Mouse (Mus musculus): Measurements from ENCODE around the gene Ascl2. TPM values are rescaled to one million over a fixed set of nuclear protein-coding genes. Genes with fewer than 3 reads are reported as not detected.
A peak's percentile ranks its signal among the peaks of the same experiment; 100 is the strongest.

The Ascl2 gene
- polyA plus RNA-seq, 1 experiment from 2014 or later: 0.32 TPM

DNA sequence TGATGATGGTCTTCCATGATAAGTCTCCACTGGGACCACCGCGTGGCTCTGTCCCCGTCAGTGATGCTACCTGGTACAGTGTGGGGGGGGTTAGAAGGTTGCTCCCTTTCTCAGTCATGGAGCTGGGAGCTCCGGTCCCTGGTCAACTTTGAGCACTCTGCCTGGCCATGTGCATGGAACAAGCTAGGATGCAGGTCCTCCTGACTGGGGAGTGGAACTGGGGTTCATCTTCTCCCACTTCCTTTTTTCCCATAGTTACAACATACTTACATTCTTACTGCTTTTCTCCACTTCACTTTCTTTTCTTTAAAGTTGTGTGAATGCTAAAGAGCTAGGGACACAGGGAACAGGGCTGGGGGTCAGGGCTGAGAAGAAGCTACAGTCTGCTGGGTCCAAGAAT, 16.1 kb upstream of the Ascl2 start:
- Histone ChIP-seq H3K4me2 (ENCODE audit: low read length) (no peak overlapping the region), H3K9me3 (replicated peaks; ENCODE audit: control insufficient read depth, low read length) (no peaks in the 10 kb centered on the region), H3K36me3 (ENCODE audit: control insufficient read depth, insufficient read depth, low read length) (no peaks in the 10 kb centered on the region), H3K4me1 (ENCODE audit: control insufficient read depth, insufficient read depth, low read length) (no peaks in the 10 kb centered on the region), H3K4me3 (ENCODE audit: low read depth, low read length) (no peak overlapping the region), H3K27ac (ENCODE audit: low read depth, low read length) (no peak overlapping the region), H3K9ac (ENCODE audit: low read length) (no peak overlapping the region), H3K27me3 (replicated peaks; ENCODE audit: control insufficient read depth, insufficient read depth, low read length) (no peaks in the 10 kb centered on the region)
- ATAC-seq: no peak
- no peak for DNase-seq (ENCODE audit: low spot score)
- 96% methylated on average over 4 of the region's 4 CpGs for WGBS

DNA sequence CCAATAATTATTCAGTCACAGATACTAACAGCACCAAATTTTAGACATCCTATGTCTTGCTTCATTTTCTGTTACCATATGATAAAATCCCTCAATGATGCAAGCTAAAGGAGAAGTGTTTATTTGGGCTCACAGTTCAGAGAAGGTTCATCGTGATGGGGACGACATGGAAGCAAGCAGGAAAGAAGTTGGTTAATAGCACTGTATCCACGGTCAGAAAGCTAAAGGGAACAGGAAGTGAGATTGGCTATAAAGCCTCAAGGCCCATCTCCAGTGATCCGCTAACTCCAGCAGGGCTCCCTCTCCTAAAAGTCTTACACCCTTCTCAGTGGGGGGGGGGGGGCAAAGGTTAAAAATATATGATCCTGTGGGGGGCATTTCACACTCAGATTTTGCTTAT, 12.8 kb upstream of the Ascl2 start:
- H3K4me2 ChIP-seq (ENCODE audit: low read length): no peak overlapping the region
- DNase-seq (ENCODE audit: low spot score): no peak
- no peak overlapping the region for H3K4me3 ChIP-seq (ENCODE audit: low read depth, low read length)
- no peaks in the 10 kb centered on the region for H3K4me1 ChIP-seq (ENCODE audit: control insufficient read depth, insufficient read depth, low read length)
- H3K36me3 ChIP-seq (ENCODE audit: control insufficient read depth, insufficient read depth, low read length): no peaks in the 10 kb centered on the region
- no peak for ATAC-seq
- no peak overlapping the region for H3K9ac ChIP-seq (ENCODE audit: low read length)
- 82% methylated on average over 4 of the region's 4 CpGs for WGBS
- no peaks in the 10 kb centered on the region for H3K9me3 ChIP-seq (replicated peaks; ENCODE audit: control insufficient read depth, low read length)
- H3K27ac ChIP-seq (ENCODE audit: low read depth, low read length): no peak overlapping the region
- H3K27me3 ChIP-seq (replicated peaks; ENCODE audit: control insufficient read depth, insufficient read depth, low read length): no peaks in the 10 kb centered on the region

DNA sequence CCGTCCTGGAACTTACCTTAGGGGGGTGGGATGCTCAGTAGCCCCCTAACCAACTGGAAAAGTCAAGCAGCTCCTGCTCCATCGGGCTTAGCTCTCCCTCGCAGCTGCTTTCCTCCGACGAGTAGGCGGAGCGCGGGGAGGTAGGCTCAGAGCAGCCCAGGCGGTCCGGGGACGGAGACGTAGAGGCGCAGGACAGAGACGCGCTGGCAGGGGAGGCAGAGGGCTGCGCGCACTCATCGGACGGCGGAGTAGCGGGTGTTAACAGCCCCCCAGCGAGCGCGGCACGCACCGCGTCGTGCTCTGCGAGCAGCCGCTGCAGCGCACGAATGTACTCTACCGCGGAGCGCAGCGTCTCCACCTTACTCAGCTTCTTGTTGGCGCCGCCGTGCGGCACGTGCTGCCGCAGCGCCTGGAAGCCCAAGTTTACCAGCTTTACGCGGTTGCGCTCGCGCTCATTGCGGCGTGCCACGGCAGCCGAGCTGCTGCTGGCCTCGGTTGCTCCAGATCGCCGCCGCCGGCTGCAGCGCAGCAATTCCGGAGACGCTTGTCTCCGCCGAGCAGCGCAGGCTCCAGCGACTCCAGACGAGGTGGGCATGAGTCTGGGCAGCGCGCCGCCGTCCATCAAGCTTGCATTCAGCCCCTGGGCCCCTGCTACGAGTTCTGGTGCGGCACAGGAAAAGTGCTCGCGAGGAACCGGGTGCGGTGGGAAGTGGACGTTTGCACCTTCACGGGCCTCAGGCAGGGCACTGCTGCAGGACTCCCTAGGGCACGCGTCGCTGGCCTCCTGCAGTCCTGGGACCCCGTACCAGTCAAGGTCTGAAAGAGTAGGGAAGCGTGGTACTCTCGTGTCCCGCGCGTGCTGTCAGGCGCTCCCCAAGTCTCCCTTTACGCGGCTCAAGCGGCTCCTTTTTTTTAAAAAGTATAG, 918 bp downstream of the Ascl2 start:
- no peaks in the 10 kb centered on the region for H3K9me3 ChIP-seq (replicated peaks; ENCODE audit: control insufficient read depth, low read length)
- ATAC-seq (peak; percentile 86), DNase-seq (ENCODE audit: low spot score) (peak; percentile 91)
- H3K9ac ChIP-seq (ENCODE audit: low read length): peak overlapping the region; percentile 35
- peaks cover 57% of the 10 kb centered on the region for H3K27me3 ChIP-seq (replicated peaks; ENCODE audit: control insufficient read depth, insufficient read depth, low read length)
- peak overlapping the region; percentile 79 for H3K4me2 ChIP-seq (ENCODE audit: low read length)
- peaks cover 7% of the 10 kb centered on the region for H3K4me1 ChIP-seq (ENCODE audit: control insufficient read depth, insufficient read depth, low read length)
- under 1% methylated on average over 86 of the region's 90 CpGs for WGBS
- peak overlapping the region; percentile 40 for H3K4me3 ChIP-seq (ENCODE audit: low read depth, low read length)
- no peaks in the 10 kb centered on the region for H3K36me3 ChIP-seq (ENCODE audit: control insufficient read depth, insufficient read depth, low read length)
- no peak overlapping the region for H3K27ac ChIP-seq (ENCODE audit: low read depth, low read length)

DNA sequence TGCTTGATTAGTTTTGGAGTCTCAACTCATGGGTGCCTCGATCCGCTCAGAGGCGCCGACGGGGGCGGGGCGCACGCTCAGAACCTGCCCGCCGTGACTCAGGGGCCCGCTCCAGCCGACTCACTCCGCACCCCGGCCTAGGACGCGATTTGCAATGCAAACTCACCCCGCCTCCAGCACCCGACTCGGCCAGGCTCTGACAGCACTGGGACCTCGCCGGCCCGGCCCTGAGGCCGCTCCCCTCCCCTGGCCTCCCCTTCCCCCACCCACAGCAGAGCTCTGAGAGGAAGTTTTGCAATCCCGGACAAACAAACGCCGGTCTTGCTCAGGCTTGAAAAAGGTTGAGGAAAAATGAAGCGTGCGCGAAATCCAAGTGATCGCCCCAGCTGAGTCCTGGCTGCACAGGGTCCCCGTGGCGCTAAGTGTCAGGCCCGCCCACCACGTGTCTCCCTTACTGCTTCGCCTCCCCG, 1.6 kb downstream of the Ascl2 start:
- Histone ChIP-seq H3K27ac (ENCODE audit: low read depth, low read length) (no peak overlapping the region), H3K36me3 (ENCODE audit: control insufficient read depth, insufficient read depth, low read length) (no peaks in the 10 kb centered on the region), H3K4me1 (ENCODE audit: control insufficient read depth, insufficient read depth, low read length) (peaks cover 7% of the 10 kb centered on the region), H3K4me2 (ENCODE audit: low read length) (peak overlapping the region; percentile 79), H3K4me3 (ENCODE audit: low read depth, low read length) (peak overlapping the region; percentile 40), H3K9ac (ENCODE audit: low read length) (peak overlapping the region; percentile 35; the same call in 1 of the 2 replicates), H3K27me3 (replicated peaks; ENCODE audit: control insufficient read depth, insufficient read depth, low read length) (peaks cover 57% of the 10 kb centered on the region), H3K9me3 (replicated peaks; ENCODE audit: control insufficient read depth, low read length) (no peaks in the 10 kb centered on the region)
- WGBS: under 1% methylated on average over 36 of the region's 36 CpGs
- DNase-seq (ENCODE audit: low spot score) (peak; percentile 13), ATAC-seq (peak; percentile 43)

DNA sequence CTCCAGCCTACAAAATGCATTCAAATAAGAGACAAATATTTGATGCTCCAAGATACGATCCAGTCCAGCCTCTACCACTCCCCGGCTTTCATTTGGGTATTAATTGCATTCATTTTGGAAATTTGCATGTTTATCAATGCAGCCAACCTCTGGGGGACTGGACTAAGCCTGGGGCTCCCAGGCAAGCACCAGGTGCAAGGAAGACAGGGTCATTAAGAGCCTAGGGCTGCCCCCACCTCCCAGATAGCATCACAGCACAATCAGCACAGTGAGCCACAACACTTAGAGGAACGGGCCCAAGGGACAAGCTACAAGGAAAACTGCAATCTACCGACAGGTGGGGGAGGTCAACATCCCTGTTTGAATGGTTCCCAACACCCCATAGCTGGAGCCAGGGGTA, 9.3 kb downstream of the Ascl2 start:
- H3K36me3 ChIP-seq (ENCODE audit: control insufficient read depth, insufficient read depth, low read length): no peaks in the 10 kb centered on the region
- no peak overlapping the region for H3K27ac ChIP-seq (ENCODE audit: low read depth, low read length)
- 75% methylated on average over 4 of the region's 4 CpGs for WGBS
- DNase-seq (ENCODE audit: low spot score): no peak
- H3K4me1 ChIP-seq (ENCODE audit: control insufficient read depth, insufficient read depth, low read length): no peaks in the 10 kb centered on the region
- H3K4me3 ChIP-seq (ENCODE audit: low read depth, low read length): no peak overlapping the region
- H3K9ac ChIP-seq (ENCODE audit: low read length): no peak overlapping the region
- no peak overlapping the region for H3K4me2 ChIP-seq (ENCODE audit: low read length)
- H3K27me3 ChIP-seq (replicated peaks; ENCODE audit: control insufficient read depth, insufficient read depth, low read length): no peaks in the 10 kb centered on the region
- ATAC-seq: no peak
- H3K9me3 ChIP-seq (replicated peaks; ENCODE audit: control insufficient read depth, low read length): no peaks in the 10 kb centered on the region

DNA sequence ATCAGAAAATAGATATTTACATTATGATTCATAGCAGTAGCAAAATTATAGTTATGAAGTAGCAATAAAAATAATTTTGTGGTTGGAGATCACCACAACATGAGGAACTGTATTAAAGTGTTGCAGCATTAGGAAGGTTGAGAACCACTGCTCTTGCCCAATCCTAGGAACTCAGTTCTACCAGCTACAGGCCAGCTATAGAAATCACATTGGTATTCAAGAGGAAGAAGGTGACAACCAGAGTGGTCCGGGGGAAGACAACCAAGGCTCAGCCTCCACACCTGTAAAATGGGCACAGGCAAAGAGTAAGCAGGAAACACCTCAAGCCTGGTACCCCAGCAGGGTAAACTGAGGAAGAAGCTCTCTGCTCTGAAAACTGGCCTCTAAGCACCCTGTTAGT, 10.2 kb downstream of the Ascl2 start:
- Histone ChIP-seq H3K27ac (ENCODE audit: low read depth, low read length) (no peak overlapping the region), H3K4me2 (ENCODE audit: low read length) (no peak overlapping the region), H3K9ac (ENCODE audit: low read length) (no peak overlapping the region), H3K36me3 (ENCODE audit: control insufficient read depth, insufficient read depth, low read length) (no peaks in the 10 kb centered on the region), H3K9me3 (replicated peaks; ENCODE audit: control insufficient read depth, low read length) (no peaks in the 10 kb centered on the region), H3K4me1 (ENCODE audit: control insufficient read depth, insufficient read depth, low read length) (no peaks in the 10 kb centered on the region), H3K27me3 (replicated peaks; ENCODE audit: control insufficient read depth, insufficient read depth, low read length) (no peaks in the 10 kb centered on the region), H3K4me3 (ENCODE audit: low read depth, low read length) (no peak overlapping the region)
- WGBS: 100% methylated on average over 1 of the region's 1 CpGs
- ATAC-seq (no peak), DNase-seq (ENCODE audit: low spot score) (no peak)

DNA sequence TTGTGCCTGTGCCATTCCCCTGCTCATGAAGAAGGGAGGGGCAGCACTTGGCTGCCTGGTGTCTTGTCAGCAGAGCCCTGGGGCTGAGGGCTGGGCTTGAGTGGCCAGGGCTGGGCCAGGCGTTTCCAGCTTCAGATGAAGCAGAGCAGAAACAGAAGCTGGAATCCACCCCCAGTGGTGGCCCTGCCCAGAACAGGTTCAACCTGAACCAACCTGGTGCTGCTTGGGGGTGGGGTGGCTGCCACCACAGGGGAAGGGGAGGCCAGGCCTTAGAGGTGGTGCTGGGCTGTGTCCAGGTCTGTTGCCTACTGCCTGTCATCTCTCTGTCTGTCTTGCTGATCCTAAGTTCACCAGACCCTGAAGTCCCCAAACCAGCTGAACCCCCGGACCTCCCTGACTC, 13.0 kb downstream of the Ascl2 start:
- DNase-seq (ENCODE audit: low spot score): no peak
- Histone ChIP-seq H3K4me1 (ENCODE audit: control insufficient read depth, insufficient read depth, low read length) (no peaks in the 10 kb centered on the region), H3K27ac (ENCODE audit: low read depth, low read length) (no peak overlapping the region), H3K27me3 (replicated peaks; ENCODE audit: control insufficient read depth, insufficient read depth, low read length) (no peaks in the 10 kb centered on the region), H3K4me3 (ENCODE audit: low read depth, low read length) (no peak overlapping the region), H3K9me3 (replicated peaks; ENCODE audit: control insufficient read depth, low read length) (no peaks in the 10 kb centered on the region), H3K9ac (ENCODE audit: low read length) (no peak overlapping the region), H3K36me3 (ENCODE audit: control insufficient read depth, insufficient read depth, low read length) (no peaks in the 10 kb centered on the region), H3K4me2 (ENCODE audit: low read length) (no peak overlapping the region)
- ATAC-seq: no peak
- WGBS: 85% methylated on average over 2 of the region's 2 CpGs

DNA sequence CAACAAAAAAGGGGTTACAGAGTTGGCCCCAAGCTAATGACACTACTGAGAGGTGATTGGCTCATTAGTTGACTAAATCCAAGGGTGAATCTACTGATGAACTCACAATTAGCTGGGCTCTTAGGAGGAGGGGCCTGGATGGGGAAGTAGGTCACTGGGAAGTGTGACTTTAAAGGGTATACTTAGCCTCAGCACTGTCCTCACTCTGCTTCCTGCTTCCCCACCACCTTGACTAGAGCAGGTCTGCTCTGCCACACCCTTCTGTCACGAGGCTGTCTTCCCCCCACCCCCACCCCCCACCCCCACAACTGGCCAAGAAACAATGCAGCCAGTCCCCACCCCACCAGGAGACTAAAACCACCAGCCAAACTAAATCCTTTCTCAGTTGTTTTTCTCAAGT, 19.5 kb downstream of the Ascl2 start:
- no peaks in the 10 kb centered on the region for H3K4me1 ChIP-seq (ENCODE audit: control insufficient read depth, insufficient read depth, low read length)
- H3K4me3 ChIP-seq (ENCODE audit: low read depth, low read length): no peak overlapping the region
- no peak for DNase-seq (ENCODE audit: low spot score)
- no peak overlapping the region for H3K9ac ChIP-seq (ENCODE audit: low read length)
- H3K36me3 ChIP-seq (ENCODE audit: control insufficient read depth, insufficient read depth, low read length): no peaks in the 10 kb centered on the region
- H3K27me3 ChIP-seq (replicated peaks; ENCODE audit: control insufficient read depth, insufficient read depth, low read length): no peaks in the 10 kb centered on the region
- no peak for ATAC-seq
- no peak overlapping the region for H3K4me2 ChIP-seq (ENCODE audit: low read length)
- no peak overlapping the region for H3K27ac ChIP-seq (ENCODE audit: low read depth, low read length)
- H3K9me3 ChIP-seq (replicated peaks; ENCODE audit: control insufficient read depth, low read length): no peaks in the 10 kb centered on the region
- 0% methylated on average over 1 of the region's 1 CpGs for WGBS

DNA sequence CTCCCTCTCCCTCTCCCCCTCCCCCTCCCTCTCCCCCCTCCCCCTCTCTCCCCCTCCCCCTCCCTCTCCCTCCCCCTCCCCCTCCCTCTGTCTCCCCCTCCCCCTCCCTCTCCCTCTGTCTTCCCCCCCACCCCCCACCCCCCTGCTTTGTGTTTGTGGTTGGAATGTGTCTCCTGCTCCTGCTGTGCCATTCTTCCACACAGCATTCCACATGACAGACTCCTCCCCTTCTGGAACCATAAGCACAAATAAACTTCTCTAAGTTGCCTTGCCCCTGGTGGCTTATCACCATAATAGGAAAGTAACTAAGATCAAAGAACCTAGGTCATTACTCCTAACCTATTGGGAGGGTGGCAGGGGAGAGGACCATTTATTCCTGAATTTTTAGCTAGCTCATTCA, 31.4 kb downstream of the Ascl2 start:
- Histone ChIP-seq H3K36me3 (ENCODE audit: control insufficient read depth, insufficient read depth, low read length) (no peaks in the 10 kb centered on the region), H3K27ac (ENCODE audit: low read depth, low read length) (no peak overlapping the region), H3K9me3 (replicated peaks; ENCODE audit: control insufficient read depth, low read length) (no peaks in the 10 kb centered on the region), H3K9ac (ENCODE audit: low read length) (no peak overlapping the region), H3K4me3 (ENCODE audit: low read depth, low read length) (no peak overlapping the region), H3K4me2 (ENCODE audit: low read length) (no peak overlapping the region), H3K27me3 (replicated peaks; ENCODE audit: control insufficient read depth, insufficient read depth, low read length) (no peaks in the 10 kb centered on the region), H3K4me1 (ENCODE audit: control insufficient read depth, insufficient read depth, low read length) (no peaks in the 10 kb centered on the region)
- DNase-seq (ENCODE audit: low spot score) (no peak), ATAC-seq (no peak)

Data from forebrain, embryonic 14.5 days (tissue).